Mouse (Mus musculus): Measurements from ENCODE around the gene Ints4.

Ints4 gene

GRCm38 (mm10) chr7:97536571-97536970, 55.8 kb downstream of the Ints4 start:
- in situ Hi-C loops (cut with MboI, MseI): no loop called here

GRCm38 (mm10) chr7:97546462-97546861, 65.7 kb downstream of the Ints4 start:
- in situ Hi-C loops (cut with MboI, MseI): loop anchor here (5.0 kb wide), 1 partner anchor 336 kb away; no protein-coding TSS in a partner anchor

- in situ Hi-C loops (cut with MboI, MseI): loop anchor here (5.0 kb wide), 1 partner anchor 333 kb away; no protein-coding TSS in a partner anchor
Observed at GRCm38 (mm10) chr7:97549301-97549700, 68.5 kb downstream of the Ints4 start.

- in situ Hi-C loops (cut with MboI, MseI): no loop called here
Observed at GRCm38 (mm10) chr7:97550673-97551072, 69.9 kb downstream of the Ints4 start.

DNA sequence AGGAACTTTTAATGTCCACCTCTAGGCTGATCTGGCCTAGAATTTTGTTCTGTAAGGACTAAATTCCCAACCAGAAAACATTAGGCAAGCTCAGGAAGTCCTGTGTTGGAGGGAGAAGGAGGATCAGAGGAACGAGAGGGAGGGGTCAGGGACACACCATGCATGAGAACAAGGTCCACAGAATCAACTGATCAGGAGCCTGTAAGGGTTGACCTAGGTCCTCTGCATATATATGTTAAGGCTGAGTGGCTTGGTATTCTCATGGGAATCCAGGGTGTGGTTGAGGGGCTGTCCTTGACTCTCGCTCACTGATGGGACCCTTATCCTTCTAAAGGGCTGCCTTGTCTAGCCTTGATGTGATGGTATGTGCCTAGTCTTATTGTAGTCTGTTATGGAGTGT, 82.8 kb downstream of the Ints4 start:
- in situ Hi-C loops (cut with MboI, MseI): no loop called here

GRCm38 (mm10) chr7:97569372-97569771, 88.6 kb downstream of the Ints4 start:
- in situ Hi-C loops (cut with MboI, MseI): loop anchor here (5.0 kb wide), 1 partner anchor 102 kb away; no protein-coding TSS in a partner anchor

GRCm38 (mm10) chr7:97570389-97570788, 89.6 kb downstream of the Ints4 start:
- in situ Hi-C loops (cut with MboI, MseI): loop anchor here (10.0 kb wide), 1 partner anchor 124 kb away; the partner anchor contains the start of gene Clns1a

DNA sequence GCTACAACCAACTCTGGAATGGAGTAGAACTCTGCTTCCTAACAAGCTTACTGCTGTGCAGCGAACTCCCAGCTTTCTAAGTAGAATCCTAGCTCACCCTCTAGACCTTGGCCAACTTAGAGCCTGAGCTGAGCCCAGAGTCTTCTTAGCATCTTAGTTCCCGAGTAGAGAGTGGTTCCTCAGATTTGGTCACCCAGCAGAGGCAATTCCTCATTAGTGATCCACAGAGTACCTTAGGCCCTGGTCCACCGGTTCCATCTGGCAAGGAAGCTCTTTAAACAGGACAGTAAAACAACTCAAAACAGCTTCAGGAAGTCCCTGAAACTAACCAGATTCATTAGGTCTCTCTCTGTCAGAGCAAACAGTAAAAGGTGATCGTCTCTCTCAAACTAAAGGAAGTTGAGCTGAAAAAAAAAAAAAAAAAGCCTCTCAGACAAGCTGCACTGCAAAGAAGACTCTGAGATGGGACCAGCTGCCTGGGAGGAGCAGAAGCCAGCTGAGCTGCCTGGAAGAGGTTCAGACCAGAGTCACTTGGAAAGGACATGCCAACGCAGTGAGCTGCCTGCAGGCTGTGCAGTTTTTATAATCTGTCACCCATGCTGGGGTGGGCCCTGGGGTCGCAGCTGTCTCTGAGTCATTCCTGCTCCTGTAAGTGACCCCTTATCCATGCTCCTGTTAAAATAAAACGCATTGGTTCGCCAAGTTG, 97.8 kb downstream of the Ints4 start:
- in situ Hi-C loops (cut with MboI, MseI): loop anchor here (10.0 kb wide), 1 partner anchor 116 kb away; the partner anchor contains the start of gene Clns1a

DNA sequence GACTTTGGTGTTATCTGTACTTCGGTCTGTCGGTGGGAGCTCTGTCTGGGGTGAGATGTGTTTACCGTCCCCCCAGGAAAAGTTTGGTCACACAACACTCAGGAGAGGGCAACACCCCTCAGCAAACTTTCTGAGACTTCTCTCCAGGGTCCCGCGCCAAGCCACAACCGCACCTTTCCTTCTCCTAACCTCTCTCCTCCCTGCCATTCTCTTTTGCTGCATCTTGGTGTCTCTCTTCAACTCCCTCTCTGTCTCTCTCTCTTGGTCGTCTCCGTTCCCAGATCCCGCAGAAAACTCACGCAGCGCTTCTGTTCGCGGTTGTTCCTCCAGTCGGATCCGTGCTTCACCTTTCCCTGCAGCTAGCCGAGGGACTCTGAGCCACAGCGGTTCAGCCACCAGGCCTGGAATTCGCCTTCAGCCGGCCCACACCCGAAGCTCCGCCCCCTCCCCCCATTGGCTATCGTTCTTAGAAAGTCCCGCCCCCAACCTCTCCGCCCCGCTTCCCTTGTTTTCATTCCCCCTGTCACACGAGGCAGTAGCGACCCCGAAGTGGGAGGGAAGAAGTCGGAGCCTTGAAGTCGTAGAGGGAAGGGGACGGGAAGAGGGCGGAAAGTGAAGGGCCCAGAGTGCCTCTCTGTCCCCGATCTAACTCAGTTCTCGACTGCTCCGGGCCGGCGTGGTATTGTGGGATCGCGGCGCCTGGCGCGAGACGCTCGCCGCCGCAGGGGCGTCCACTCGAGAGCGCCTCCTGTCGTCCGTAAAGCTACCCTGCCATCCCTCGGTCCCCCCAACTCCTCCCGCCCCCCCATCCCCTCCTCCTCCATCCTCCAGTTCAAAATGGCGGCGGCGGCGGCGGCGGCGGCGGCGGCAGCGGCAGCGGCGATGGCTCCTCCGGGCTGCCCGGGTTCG, 98.6 kb downstream of the Ints4 start, which contains the start of the genes Aamdc and Rsf1:
Aamdc (minus strand) TSS at position 431 of the 909 bp plus-strand sequence.
Rsf1 (plus strand) TSS at position 823 of the 909 bp plus-strand sequence.
- in situ Hi-C loops (cut with MboI, MseI): loop anchor here (10.0 kb wide), 1 partner anchor 115 kb away; the partner anchor contains the start of gene Clns1a

GRCm38 (mm10) chr7:97579976-97580842, 99.5 kb downstream of the Ints4 start:
- in situ Hi-C loops (cut with MboI, MseI): loop anchor here (10.0 kb wide), 1 partner anchor 115 kb away; the partner anchor contains the start of gene Clns1a

DNA sequence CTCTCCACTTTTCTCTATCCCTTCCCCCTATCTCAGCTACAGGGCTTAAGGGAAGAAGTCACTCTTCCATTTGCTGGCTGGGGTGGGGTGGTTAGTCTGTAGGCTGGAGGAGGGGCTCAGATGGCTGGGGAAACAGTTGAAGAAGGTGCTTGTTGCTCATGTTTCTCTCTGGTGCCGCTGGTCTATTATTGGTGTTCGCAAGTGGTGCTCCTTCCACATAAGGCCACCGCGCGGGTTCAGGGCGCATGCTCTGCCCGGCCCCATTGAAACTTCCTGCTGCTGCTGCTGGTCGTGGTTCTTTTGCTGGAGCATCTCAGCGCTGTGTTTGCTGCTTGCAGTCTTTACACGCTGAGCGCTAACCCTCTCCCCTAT, 100.1 kb downstream of the Ints4 start:
- in situ Hi-C loops (cut with MboI, MseI): no loop called here

- in situ Hi-C loops (cut with MboI, MseI): no loop called here
Observed at GRCm38 (mm10) chr7:97588506-97588905, 107.8 kb downstream of the Ints4 start.

GRCm38 (mm10) chr7:97590488-97590887, 109.7 kb downstream of the Ints4 start:
- in situ Hi-C loops (cut with MboI, MseI): no loop called here
